Mouse (Mus musculus): ENCODE results near the gene Ank3.

- TF ChIP-seq CTCF (IDR thresholded peaks at IDR 0.05): no peak
- no peak for TF ChIP-seq EP300 (IDR thresholded peaks at IDR 0.05)
These were observed 261.2 kb downstream of the Ank3 start for GRCm38 (mm10) chr10:69659818-69660217.

Measured in lung, postnatal 0 days (tissue).